Mouse (Mus musculus): ENCODE results near the gene Hist1h2bh.
"Not testable (repeated sequence)": the region's sequence is repeated elsewhere in the genome, so short reads cannot be mapped to it uniquely, and the experiment has no call there.

The Hist1h2bh gene

DNA sequence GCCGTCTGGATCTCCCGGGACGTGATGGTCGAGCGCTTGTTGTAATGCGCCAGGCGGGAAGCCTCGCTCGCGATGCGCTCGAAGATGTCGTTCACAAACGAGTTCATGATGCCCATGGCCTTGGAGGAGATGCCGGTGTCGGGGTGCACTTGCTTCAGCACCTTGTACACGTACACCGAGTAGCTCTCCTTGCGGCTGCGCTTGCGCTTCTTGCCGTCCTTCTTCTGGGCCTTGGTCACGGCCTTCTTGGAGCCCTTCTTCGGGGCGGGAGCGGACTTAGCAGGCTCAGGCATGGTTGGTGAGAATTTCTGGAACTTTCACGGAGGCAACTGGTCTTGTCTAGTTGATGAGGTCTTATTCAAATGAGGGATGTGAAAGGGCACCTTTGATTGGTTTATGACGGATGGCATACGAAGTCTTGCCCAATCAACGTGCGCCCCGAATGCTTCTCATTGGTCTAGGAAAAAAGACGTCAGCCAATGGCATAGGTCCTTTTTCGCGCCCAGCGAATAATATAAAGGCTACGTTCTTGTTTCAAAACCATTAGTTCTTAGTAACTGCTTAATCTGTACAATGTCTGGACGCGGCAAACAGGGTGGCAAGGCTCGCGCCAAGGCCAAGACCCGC, 30.8 kb upstream of the Hist1h2bh start, which contains the start of the genes Hist1h2bf and Hist1h2ad:
Hist1h2bf (minus strand) TSS at position 299 of the 627 bp plus-strand sequence.
Hist1h2ad (plus strand) TSS at position 484 of the 627 bp plus-strand sequence.
- peak; percentile 94 to 97 for DNase-seq (ENCODE audit: low spot score in 2 of 2)

DNA sequence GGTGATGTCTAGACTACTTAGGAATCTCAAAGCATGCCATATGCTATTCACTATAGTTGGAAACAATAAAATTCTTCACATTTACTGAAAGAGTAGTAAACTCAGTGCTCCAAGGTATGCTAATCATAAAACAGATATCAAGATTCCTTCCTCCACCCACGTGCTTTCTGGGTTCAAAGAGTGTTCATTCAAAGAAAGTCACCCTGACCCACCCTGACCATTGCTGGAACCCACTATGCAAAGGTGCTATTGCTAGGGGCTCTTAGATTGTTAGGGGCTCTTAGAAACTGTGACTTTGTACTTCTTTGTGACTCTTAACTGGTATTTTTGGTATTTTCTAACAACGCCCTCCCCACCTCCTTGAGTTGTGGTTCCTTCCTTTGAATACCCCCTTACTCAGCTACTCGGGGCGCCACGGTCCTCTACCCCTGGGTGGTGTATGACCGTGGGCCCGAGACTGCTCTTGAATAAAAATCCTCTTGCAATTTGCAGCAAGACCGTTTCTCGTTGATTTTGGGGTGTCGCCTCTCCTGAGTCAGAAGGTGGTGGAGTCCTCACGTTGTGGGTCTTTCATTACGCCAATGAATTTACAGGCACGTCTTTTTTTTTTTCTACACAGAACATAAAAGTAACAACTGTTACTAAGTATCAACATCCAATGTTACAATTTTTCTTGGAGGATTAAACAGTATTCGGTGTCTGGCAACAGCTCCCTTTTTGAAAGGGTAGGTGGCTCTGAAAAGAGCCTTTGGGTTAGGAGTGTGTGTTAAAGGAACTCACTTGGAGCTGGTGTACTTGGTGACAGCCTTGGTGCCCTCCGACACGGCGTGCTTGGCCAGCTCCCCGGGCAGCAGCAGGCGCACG, 30.1 kb upstream of the Hist1h2bh start:
- not testable (repeated sequence) for DNase-seq (ENCODE audit: low spot score in 2 of 2)

DNA sequence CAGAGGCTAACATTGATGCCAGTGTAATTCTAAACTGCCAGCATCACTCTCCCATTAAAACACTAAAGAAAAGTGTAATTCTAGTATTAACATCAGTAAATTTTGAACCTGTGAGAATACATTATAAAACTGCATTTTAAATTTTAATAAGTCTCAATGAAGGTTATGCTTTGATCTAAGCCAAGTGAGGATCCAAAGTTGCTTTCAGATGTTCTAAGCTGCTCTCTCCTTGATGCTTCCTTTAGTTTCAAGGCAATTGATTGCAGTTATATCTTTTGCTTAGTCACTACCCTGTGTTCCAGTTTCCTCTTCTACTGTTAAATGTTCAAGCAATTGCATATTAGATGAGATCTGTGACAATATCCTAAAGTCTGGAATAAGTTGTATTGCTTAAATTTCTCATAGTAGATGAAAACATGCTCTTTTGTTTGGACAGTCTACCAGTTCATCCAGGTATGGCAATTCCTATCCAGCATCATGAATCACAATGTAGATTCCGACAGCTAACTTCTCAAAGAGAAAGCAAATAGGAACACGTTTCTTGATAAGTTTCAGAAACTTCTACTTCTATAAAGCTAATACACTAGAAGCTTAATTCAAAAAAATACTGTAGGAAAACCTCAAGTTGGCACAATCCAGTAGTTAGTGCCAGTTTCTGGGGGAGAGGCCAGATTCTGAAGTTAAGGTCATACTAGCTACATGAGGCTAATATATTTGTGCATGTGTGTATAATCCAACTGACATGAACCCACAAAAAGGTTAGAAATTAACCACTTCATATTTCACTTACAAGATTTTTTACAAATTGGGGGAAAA, 29.2 kb upstream of the Hist1h2bh start:
- no peak for DNase-seq (ENCODE audit: low spot score in 2 of 2)

DNA sequence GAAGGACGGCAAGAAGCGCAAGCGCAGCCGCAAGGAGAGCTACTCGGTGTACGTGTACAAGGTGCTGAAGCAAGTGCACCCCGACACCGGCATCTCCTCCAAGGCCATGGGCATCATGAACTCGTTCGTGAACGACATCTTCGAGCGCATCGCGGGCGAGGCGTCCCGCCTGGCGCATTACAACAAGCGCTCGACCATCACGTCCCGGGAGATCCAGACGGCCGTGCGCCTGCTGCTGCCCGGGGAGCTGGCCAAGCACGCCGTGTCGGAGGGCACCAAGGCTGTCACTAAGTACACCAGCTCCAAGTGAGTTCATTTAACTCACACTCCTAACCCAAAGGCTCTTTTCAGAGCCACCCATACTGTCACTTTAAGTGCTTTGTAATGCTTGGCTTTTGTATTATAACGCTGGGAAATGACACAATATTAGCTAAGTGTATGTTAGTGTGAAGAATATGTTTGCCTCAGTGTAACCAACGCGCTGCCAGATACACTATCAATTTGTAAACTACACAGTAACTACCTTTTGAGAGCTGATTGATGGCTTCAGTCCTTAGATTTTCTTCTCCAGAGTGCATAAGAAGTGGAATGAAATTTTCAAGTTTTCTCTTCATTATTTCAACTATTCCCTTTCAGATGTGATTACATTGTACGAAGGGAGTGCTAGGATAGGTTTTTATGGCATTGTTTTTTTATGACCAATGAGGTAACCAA, 28.5 kb upstream of the Hist1h2bh start:
- not testable (repeated sequence) for DNase-seq (ENCODE audit: low spot score in 2 of 2)

DNA sequence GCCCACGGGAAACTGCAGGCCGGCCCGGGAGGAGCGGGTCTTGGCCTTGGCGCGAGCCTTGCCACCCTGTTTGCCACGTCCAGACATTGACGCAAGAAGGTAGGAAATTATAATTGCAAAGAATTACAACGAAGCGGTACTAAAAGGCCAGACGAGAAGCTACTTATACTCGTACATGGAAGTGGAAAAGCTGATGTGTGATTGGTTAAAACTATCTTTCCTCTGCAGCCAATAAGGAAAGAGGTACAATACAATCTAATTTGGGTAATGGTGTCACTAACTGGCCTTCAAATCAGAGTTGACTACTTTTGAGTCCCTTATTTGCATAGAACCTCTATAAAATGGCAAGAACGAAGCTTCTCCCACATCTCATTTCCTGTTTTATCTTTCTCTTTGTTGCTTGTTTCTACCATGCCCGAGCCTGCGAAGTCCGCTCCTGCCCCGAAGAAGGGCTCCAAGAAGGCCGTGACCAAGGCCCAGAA, 27.9 kb upstream of the Hist1h2bh start, which contains the start of the genes Hist1h2ae and Hist1h2bg:
Hist1h2ae (minus strand) TSS at position 199 of the 482 bp plus-strand sequence.
Hist1h2bg (plus strand) TSS at position 375 of the 482 bp plus-strand sequence.
- peak; percentile 80 to 88 for DNase-seq (ENCODE audit: low spot score in 2 of 2)

DNA sequence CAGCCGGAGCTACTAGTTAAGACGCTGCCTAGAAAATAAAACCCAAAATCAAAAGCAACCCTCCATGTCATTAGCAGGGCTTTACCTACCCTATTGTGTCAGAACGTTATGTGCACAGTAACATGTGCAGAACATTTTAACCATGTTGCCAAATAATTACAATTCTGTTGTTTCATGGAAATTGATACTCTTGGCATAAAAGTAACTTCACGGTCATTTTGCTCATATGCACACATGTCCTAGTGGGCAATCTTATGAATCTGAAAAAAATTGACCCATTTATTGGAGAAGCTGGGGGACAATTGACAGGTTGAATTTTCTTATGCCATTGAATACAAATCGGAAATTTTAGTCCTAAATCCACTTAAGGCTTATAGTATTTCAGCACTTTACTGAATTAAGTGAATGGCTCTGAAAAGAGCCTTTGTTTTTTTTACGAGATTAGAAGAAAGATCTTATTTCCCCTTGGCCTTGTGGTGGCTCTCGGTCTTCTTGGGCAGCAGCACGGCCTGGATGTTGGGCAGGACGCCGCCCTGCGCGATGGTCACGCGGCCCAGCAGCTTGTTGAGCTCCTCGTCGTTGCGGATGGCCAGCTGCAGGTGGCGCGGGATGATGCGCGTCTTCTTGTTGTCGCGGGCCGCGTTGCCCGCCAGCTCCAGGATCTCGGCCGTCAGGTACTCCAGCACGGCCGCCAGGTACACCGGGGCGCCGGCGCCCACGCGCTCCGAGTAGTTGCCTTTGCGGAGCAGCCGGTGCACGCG, 27.2 kb upstream of the Hist1h2bh start:
- not testable (repeated sequence) for DNase-seq (ENCODE audit: low spot score in 2 of 2)

DNA sequence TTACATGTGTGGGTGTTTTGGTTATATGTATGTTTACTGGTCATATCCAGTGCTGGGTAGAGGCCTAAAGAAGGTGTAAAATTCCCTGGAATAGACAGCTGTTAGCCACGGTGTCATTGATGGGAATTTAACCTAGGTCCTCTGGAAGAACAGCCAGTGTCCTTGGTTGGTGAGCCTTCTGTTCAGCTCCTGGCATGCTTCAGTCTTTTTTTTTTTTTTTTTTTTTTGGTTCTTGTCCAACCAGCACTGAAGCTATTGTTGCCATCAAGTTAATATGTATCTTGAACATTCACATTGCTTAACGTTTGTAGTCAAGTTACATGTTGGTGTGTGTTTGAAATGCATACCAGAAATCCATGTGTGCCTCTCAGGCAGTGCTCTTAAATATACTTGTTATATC, 21.3 kb upstream of the Hist1h2bh start:
- no peak for DNase-seq (ENCODE audit: low spot score in 2 of 2)

DNA sequence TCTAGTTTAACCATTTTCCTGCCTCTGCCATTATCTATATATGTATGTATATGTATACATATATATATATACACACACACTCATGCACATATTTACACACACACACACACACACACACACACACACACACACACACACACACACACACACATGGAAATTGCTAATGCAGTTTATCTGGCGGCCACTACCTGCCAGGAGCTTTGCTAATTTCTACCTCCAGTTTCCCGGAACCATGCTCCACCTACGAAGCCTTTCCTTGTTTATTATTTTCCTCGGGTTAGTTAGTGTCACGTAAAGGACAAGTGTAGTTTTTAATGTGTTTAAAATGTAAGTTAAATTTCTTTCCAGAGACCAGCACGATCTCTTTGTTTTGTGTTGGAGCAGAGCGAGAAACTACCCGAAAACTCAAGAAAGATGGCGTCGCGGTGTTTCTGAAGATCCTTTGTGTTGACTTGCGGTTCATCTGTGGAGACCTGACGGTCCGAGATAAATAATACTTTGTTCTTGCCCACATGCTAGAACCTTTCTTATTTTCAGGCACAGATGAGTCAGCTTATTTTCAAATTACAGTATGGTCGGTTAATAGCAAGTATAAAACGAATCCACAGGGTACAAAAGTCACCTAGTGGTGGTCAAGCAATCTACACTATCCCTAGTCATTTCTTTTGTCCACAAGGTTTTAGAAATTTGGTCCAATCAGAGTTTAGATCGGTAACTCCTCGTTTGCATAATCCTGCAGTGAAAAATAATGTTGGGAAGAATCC, 19.7 kb upstream of the Hist1h2bh start:
- peak; percentile 27 to 54 for DNase-seq (ENCODE audit: low spot score in 2 of 2)

DNA sequence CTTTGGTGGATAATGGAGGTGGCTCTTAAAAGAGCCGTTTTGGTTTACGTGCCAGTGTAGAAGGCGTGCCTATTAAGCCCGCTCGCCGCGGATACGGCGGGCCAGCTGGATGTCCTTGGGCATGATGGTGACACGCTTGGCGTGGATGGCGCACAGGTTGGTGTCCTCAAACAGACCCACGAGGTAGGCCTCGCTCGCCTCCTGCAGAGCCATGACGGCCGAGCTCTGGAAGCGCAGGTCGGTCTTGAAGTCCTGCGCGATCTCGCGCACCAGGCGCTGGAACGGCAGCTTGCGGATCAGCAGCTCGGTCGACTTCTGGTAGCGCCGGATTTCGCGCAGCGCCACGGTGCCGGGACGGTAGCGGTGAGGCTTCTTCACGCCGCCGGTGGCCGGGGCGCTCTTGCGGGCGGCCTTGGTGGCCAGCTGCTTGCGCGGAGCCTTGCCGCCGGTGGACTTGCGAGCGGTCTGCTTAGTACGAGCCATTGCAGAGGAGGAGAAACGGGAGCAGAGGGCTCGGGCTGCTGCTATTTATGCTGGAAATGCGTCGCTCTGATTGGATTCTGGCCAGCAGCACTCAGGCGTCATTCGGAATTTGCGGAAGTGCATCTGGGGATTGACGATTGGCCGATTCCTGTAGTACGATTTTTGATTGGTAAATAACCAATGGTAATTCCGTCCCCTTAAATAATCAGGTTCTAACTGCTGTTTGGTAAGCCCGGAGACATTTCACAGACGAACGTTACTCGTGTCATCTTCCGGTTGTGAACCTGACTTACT, 18.9 kb upstream of the Hist1h2bh start, which contains the start of gene Hist1h3e:
Hist1h3e (minus strand) TSS at position 487 of the 777 bp plus-strand sequence.
- peak; percentile 94 to 96 for DNase-seq (ENCODE audit: low spot score in 2 of 2)

DNA sequence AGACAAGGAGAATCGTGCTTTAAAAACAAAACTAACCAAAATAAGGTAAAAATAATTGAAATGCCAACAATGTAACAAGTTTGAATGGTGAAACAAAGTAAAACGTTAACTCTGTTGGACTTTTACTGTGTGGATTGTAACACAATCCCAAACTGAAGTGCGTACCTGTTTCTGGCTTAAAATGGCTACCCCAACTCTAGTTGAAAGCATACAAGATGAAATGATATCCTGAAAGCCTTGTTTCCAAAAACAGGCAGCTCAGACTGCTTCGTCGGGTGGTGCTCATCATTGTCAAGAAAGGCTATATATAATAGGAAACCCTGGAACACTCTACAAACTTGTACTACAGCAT, 18.3 kb upstream of the Hist1h2bh start:
- not testable (repeated sequence) for DNase-seq (ENCODE audit: low spot score in 2 of 2)

DNA sequence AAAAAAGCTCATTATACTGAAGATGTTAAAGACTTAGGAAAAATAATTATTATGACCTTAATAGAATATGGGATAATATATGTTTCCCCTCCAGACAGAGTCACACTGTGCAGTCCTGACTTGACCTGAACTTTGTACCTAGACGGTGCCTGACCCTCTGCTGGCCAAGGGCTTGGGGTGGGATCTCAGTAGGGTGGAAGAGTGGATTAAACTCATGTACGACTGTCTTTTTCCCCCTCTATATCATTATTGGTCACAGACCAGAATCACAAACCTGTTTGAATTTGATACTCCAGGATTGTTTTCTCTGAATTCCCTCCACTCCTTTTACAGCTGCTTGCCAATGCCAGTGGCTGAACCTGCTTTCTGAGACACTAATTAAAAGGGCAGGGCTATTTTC, 17.5 kb upstream of the Hist1h2bh start:
- DNase-seq (ENCODE audit: low spot score in 2 of 2) = not testable (repeated sequence)

DNA sequence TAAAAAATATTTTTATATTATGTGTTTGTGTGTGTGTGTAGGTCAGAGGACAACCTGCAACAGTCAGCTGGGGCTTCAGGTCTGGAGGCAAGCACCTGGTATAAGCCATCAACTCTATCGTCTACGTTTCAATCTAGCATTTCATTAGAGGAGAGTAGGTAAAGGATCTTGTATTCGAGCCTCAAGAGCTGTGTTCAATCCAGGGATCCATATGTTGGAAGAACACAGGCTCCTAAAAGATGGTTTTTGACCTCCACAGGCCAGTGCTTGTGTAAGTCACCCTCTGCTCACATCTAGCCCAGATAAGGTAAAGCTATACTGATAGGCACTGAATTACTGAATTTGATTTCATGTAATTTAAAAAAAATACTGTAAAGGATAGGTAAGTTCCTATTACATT, 13.7 kb upstream of the Hist1h2bh start:
- DNase-seq (ENCODE audit: low spot score in 2 of 2) = no peak

DNA sequence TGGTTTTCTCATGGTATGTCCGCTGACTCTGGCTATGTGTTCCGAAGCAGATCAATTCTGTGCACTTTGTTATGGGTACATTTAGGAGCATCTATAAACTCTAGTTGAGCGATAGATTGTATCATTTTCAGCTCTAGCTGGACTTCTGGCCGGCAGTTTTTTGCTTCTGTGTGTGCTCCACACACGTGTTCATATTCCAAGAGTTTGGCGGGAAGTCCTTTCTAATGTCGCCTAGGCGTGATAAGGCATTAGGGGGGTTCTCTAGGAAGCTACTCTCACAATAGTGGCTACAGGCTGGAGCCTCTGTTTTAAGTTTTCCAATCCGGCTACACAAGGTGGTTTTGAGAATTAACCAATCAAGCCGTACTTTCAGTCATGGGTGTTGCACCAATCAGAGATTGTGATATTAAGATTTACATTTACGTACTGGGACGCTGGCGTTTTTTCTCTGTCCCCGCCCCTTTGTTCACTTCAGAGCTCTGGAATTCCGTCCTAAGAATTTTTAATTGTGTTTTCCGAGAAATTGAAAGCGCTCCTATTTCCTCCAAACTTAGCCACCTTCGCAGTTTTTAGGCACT, 12.7 kb upstream of the Hist1h2bh start:
- peak; percentile 76 to 82 for DNase-seq (ENCODE audit: low spot score in 2 of 2)

DNA sequence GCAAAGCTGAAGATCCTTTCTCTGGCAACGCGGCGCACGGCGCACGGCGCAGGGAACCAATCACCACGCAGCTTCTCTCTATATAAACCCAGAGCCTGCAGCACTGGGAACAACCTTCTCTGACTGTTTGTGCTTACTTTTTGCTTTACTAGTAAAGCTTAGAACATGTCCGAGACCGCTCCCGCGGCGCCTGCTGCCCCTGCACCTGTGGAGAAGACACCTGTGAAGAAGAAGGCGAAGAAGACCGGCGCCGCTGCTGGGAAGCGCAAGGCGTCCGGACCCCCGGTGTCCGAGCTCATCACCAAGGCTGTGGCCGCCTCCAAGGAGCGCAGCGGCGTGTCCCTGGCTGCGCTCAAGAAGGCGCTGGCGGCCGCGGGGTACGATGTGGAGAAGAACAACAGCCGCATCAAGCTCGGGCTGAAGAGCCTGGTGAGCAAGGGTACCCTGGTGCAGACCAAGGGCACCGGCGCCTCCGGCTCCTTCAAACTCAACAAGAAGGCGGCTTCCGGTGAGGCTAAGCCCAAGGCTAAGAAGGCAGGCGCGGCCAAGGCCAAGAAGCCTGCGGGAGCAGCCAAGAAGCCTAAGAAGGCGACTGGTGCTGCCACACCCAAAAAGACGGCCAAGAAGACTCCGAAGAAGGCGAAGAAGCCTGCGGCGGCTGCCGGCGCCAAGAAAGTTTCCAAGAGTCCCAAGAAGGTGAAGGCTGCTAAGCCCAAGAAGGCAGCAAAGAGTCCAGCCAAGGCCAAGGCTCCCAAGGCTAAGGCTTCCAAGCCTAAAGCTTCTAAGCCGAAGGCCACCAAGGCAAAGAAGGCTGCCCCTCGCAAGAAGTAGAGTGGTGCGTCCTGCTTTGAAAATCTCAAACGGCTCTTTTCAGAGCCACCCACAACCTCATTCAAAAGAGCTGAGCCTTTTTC, 12.0 kb upstream of the Hist1h2bh start:
- DNase-seq (ENCODE audit: low spot score in 2 of 2) = peak; percentile 87 to 91

DNA sequence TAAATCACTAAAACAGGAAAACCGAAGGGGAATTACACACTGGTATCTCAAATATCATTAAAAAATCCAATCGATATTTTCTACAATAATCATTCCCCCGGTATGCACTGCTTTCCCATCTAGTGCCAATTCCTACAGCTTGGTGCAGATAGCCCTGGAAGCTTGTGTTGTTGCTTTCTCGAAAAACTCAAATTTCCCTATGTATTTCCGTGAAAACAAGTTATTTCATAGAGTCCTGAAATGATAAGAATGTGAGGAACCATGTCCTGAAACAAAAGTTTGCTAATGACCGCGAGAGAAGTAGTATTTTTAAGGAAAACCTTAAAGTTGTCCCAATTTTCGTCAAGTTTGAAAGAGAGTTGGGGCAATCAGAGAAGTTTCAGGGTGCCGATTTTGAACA, 11.2 kb upstream of the Hist1h2bh start:
- DNase-seq (ENCODE audit: low spot score in 2 of 2) = no peak

DNA sequence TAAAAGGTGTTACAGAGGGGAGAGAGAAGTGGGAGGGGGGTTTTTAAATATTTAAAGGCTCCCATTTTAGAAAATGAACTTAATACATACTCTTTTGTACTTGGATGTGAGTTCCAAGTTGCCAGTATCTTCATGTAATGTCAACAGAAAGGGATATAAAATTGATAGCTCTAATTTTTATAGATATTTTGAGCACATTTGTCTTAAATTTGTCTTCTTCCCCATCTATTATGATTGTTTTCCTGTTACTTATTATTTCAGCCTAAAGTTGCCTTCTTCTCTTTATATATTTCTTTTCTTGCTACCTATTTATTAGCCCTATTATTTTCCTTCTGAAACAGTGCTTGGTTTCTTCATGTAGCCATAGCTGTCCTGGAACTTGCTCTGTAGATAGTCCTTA, 9.8 kb upstream of the Hist1h2bh start, which contains the start of gene Hist1h1d:
Hist1h1d (plus strand) TSS at position 301 of the 400 bp plus-strand sequence.
- DNase-seq (ENCODE audit: low spot score in 2 of 2) = no peak

Data from spleen, postnatal 36 days (tissue).